Mouse (Mus musculus) stomach, adult 2 months (tissue): ENCODE data around the gene Olfr1442. TPM values are rescaled to one million over a fixed set of nuclear protein-coding genes. Genes with fewer than 3 reads are reported as not detected.

Source experiments
- polyA plus RNA-seq: library from polyadenylated mRNA; depleted of rRNA; stranded (reverse); fragments of >200 nt; gene quantifications from 2 replicates; pipeline ENCODE4 v1.2.3, GENCODE M21; 2012; rRNA removed

The Olfr1442 gene
- polyA plus RNA-seq = not detected in 2 replicates

GRCm38 (mm10) chr19:12670139-12670538, at the start of gene Olfr1442:
TSS of gene Olfr1442 (plus strand) at chr19:12670439.

GRCm38 (mm10) chr19:12633176-12633575, 37.1 kb upstream of the Olfr1442 start, which contains the start of gene Glyat:
TSS of gene Glyat (plus strand) at chr19:12633308.

DNA sequence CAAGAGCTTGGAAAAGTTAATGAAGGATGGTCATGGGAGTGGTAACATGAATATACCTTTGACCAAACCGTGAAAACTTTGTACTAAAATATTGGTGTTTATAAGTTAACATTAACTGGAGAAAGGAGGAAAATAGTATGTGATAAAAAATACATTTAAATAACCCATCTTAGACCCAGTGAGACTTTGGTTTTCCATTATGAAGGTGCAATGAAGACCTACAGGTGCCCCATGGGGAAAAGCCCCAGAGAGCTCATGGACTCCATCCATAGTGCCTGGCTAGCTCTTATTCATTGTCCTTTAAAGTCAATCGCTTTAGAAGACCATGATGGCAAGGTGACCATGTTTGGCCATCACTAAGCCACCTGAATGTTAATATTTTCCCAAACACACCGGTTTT, 7.6 kb downstream of the Olfr1442 start, which contains the start of gene Olfr1443:
Gene Olfr1443 (plus strand): TSS at position 301 of the 400 bp plus-strand sequence.

GRCm38 (mm10) chr19:12695590-12695989, 25.4 kb downstream of the Olfr1442 start, which contains the start of gene Keg1:
TSS of gene Keg1 (plus strand) at chr19:12695786.

Other genes with a start within 250 kb of the Olfr1442 start
- not detected in 2 replicates for gene Pfpl, start 242.5 kb upstream of the Olfr1442 start, polyA plus RNA-seq
- 0.64 and 0.75 TPM in 2 replicates for gene Mpeg1, start 209.7 kb upstream of the Olfr1442 start, polyA plus RNA-seq
- gene Dtx4, start 169.0 kb upstream of the Olfr1442 start, polyA plus RNA-seq = 6.6 and 7.1 TPM in 2 replicates
- gene Fam111a, start 124.7 kb upstream of the Olfr1442 start, polyA plus RNA-seq = 0.18 and 0.34 TPM in 2 replicates
- 0.06 TPM in 1 of 2 replicates, not detected in the other for gene Gm4952, start 70.5 kb upstream of the Olfr1442 start, polyA plus RNA-seq
- gene Glyat, start 37.1 kb upstream of the Olfr1442 start, polyA plus RNA-seq = not detected in 2 replicates
- not detected in 2 replicates for gene Olfr1443, start 7.7 kb downstream of the Olfr1442 start, polyA plus RNA-seq
- not detected in 2 replicates for gene Keg1, start 25.3 kb downstream of the Olfr1442 start, polyA plus RNA-seq
- 0.27 TPM in 1 of 2 replicates, not detected in the other for gene Cntf, start 95.2 kb downstream of the Olfr1442 start, polyA plus RNA-seq
- 2.9 and 3.4 TPM in 2 replicates for gene Zfp91, start 125.7 kb downstream of the Olfr1442 start, polyA plus RNA-seq
- gene Lpxn, start 125.8 kb downstream of the Olfr1442 start, polyA plus RNA-seq = 0.63 and 0.84 TPM in 2 replicates
- not detected in 2 replicates for gene Gm5244, start 176.2 kb downstream of the Olfr1442 start, polyA plus RNA-seq
- not detected in 2 replicates for gene Olfr1444, start 186.8 kb downstream of the Olfr1442 start, polyA plus RNA-seq
- not detected in 2 replicates for gene Olfr1445, start 213.4 kb downstream of the Olfr1442 start, polyA plus RNA-seq
- not detected in 2 replicates for gene Olfr1446, start 223.1 kb downstream of the Olfr1442 start, polyA plus RNA-seq
- gene Olfr1447, start 233.3 kb downstream of the Olfr1442 start, polyA plus RNA-seq = not detected in 2 replicates